ENCODE assay signal across 16 mouse cellular contexts in genomic region chr13:37597575-37597974, GRCm38 (mm10).
DNase-seq lines count a peak whose midpoint lies in the region; ATAC-seq and TF ChIP-seq lines count a peak whose summit lies in the region.
"Had no signal": no experiment of that assay in that cellular context is flagged by ENCODE, and none has a peak within 500 bp of the region (broad histone marks: within the 10 kb centered on the region; RNA-seq: fewer than 3 reads in every experiment).

No protein-coding gene starts in this region.

- H3K4me3 ChIP-seq in midbrain, embryonic 11.5 days (ENCODE audit: low read depth, low read length) = no peak overlapping the region
- H3K4me3 ChIP-seq in midbrain, postnatal 0 days (ENCODE audit: low read depth, low read length) = no peak overlapping the region
- H3K4me3 ChIP-seq in kidney, embryonic 14.5 days (ENCODE audit: low read length) = no peak overlapping the region
- no peak overlapping the region for H3K4me3 ChIP-seq in liver, postnatal 0 days (ENCODE audit: low read depth, low read length)
- no peak overlapping the region for H3K4me3 ChIP-seq in hindbrain, embryonic 14.5 days (replicated peaks; ENCODE audit: low read length)
- H3K4me3 ChIP-seq: heart, embryonic 13.5 days; left cerebral cortex, adult 2 months; midbrain, embryonic 15.5 days; neural tube, embryonic 13.5 days had no signal

- H3K27ac ChIP-seq in midbrain, embryonic 11.5 days (ENCODE audit: low read depth, low read length) = no peak overlapping the region
- H3K27ac ChIP-seq in midbrain, postnatal 0 days (ENCODE audit: low read depth, low read length) = no peak overlapping the region
- peak overlapping the region; percentile 71 for H3K27ac ChIP-seq in kidney, embryonic 14.5 days (ENCODE audit: low read depth, low read length)
- peak overlapping the region; percentile 57 for H3K27ac ChIP-seq in liver, postnatal 0 days (ENCODE audit: low read depth)
- H3K27ac ChIP-seq in hindbrain, embryonic 14.5 days = no peak overlapping the region
- H3K27ac ChIP-seq: left cerebral cortex, adult 2 months; macrophage; midbrain, embryonic 15.5 days; neural tube, embryonic 13.5 days had no signal

- no peak for TF ChIP-seq EP300 in liver, postnatal 0 days (IDR thresholded peaks at IDR 0.05; ENCODE audit: low read depth)

- no peaks in the 10 kb centered on the region for H3K4me1 ChIP-seq in midbrain, embryonic 11.5 days (ENCODE audit: control insufficient read depth, insufficient read depth, low read length)
- H3K4me1 ChIP-seq in midbrain, postnatal 0 days (ENCODE audit: insufficient read depth, low read length) = no peaks in the 10 kb centered on the region
- peaks cover 11% of the 10 kb centered on the region for H3K4me1 ChIP-seq in kidney, embryonic 14.5 days (ENCODE audit: control insufficient read depth, insufficient read depth, low read length)
- peaks cover 23% of the 10 kb centered on the region for H3K4me1 ChIP-seq in liver, postnatal 0 days (ENCODE audit: insufficient read depth)
- no peaks in the 10 kb centered on the region for H3K4me1 ChIP-seq in hindbrain, embryonic 14.5 days (replicated peaks; ENCODE audit: control insufficient read depth, insufficient read depth, low read length)
- H3K4me1 ChIP-seq: midbrain, embryonic 15.5 days; neural tube, embryonic 13.5 days had no signal

- H3K27me3 ChIP-seq in midbrain, embryonic 11.5 days (ENCODE audit: control insufficient read depth, insufficient read depth, low read length) = no peaks in the 10 kb centered on the region
- no peaks in the 10 kb centered on the region for H3K27me3 ChIP-seq in midbrain, postnatal 0 days (ENCODE audit: insufficient read depth, low read length)
- H3K27me3 ChIP-seq in kidney, embryonic 14.5 days (ENCODE audit: control insufficient read depth, insufficient read depth, low read length) = no peaks in the 10 kb centered on the region
- H3K27me3 ChIP-seq in liver, postnatal 0 days (ENCODE audit: insufficient read depth, low read length) = no peaks in the 10 kb centered on the region
- H3K27me3 ChIP-seq in hindbrain, embryonic 14.5 days (ENCODE audit: control insufficient read depth, insufficient read depth, low read length) = no peaks in the 10 kb centered on the region
- H3K27me3 ChIP-seq: heart, embryonic 13.5 days; midbrain, embryonic 15.5 days; neural tube, embryonic 13.5 days had no signal

- WGBS in midbrain, embryonic 11.5 days = 85% methylated on average over 8 of the region's 8 CpGs
- WGBS in midbrain, postnatal 0 days = 84% methylated on average over 8 of the region's 8 CpGs
- WGBS in kidney, embryonic 14.5 days = 37% methylated on average over 8 of the region's 8 CpGs
- WGBS in liver, postnatal 0 days (ENCODE audit: insufficient replicate concordance) = 44% methylated on average over 8 of the region's 8 CpGs
- 83% methylated on average over 8 of the region's 8 CpGs for WGBS in hindbrain, embryonic 14.5 days

- no peak for ATAC-seq in midbrain, embryonic 11.5 days (ENCODE audit: low FRiP score)
- ATAC-seq in midbrain, postnatal 0 days (ENCODE audit: low FRiP score) = no peak
- peak; percentile 66; the same call in 1 of the 2 replicates for ATAC-seq in kidney, embryonic 14.5 days (ENCODE audit: low FRiP score, low TSS enrichment)
- peak; percentile 38; the same call in 1 of the 2 replicates for ATAC-seq in liver, postnatal 0 days
- no peak for ATAC-seq in hindbrain, embryonic 14.5 days (ENCODE audit: low FRiP score)
- ATAC-seq: forebrain, embryonic 16.5 days; midbrain, embryonic 15.5 days had no signal

- no peak overlapping the region for H3K4me2 ChIP-seq in midbrain, embryonic 11.5 days
- no peak overlapping the region for H3K4me2 ChIP-seq in midbrain, postnatal 0 days (ENCODE audit: low read depth, low read length, poor library complexity, severe bottlenecking)
- no peak overlapping the region for H3K4me2 ChIP-seq in kidney, embryonic 14.5 days (replicated peaks; ENCODE audit: low read depth, low read length)
- no peak overlapping the region for H3K4me2 ChIP-seq in liver, postnatal 0 days (ENCODE audit: low read depth, low read length)
- no peak overlapping the region for H3K4me2 ChIP-seq in hindbrain, embryonic 14.5 days (replicated peaks)
- H3K4me2 ChIP-seq: heart, embryonic 13.5 days; midbrain, embryonic 15.5 days; neural tube, embryonic 13.5 days had no signal

- DNase-seq in midbrain, embryonic 11.5 days (ENCODE audit: low spot score, missing footprints) = peak; percentile 77
- no peak for DNase-seq in midbrain, postnatal 0 days (ENCODE audit: low spot score)
- no peak for DNase-seq in liver, postnatal 0 days
- DNase-seq in yolk sac, embryonic 10.5 days (ENCODE audit: low spot score) = peak; percentile 82
- DNase-seq in spleen, adult 12 weeks (ENCODE audit: low spot score) = no peak
- no peak for DNase-seq in spleen, postnatal 14 days (ENCODE audit: low spot score in 2 of 2)
- no peak for DNase-seq in hindbrain, embryonic 14.5 days (ENCODE audit: low spot score)
- DNase-seq: cerebellum, adult 2 months; gastrocnemius, postnatal 25 days had no signal

- TF ChIP-seq CTCF in midbrain, postnatal 0 days (IDR thresholded peaks at IDR 0.05) = no peak
- no peak for TF ChIP-seq CTCF in liver, postnatal 0 days (IDR thresholded peaks at IDR 0.05; ENCODE audit: low read depth)

- no peaks in the 10 kb centered on the region for H3K36me3 ChIP-seq in midbrain, embryonic 11.5 days (ENCODE audit: control insufficient read depth, insufficient read depth, low read length)
- H3K36me3 ChIP-seq in midbrain, postnatal 0 days (ENCODE audit: insufficient read depth, low read length) = no peaks in the 10 kb centered on the region
- no peaks in the 10 kb centered on the region for H3K36me3 ChIP-seq in kidney, embryonic 14.5 days (ENCODE audit: control insufficient read depth, insufficient read depth, low read length)
- no peaks in the 10 kb centered on the region for H3K36me3 ChIP-seq in liver, postnatal 0 days (replicated peaks; ENCODE audit: insufficient read depth, low read length)
- no peaks in the 10 kb centered on the region for H3K36me3 ChIP-seq in hindbrain, embryonic 14.5 days (replicated peaks; ENCODE audit: control insufficient read depth, insufficient read depth)
- H3K36me3 ChIP-seq: heart, embryonic 13.5 days; midbrain, embryonic 15.5 days; neural tube, embryonic 13.5 days had no signal

- no peaks in the 10 kb centered on the region for H3K9me3 ChIP-seq in midbrain, embryonic 11.5 days (ENCODE audit: control insufficient read depth, low read length)
- H3K9me3 ChIP-seq in midbrain, postnatal 0 days (ENCODE audit: low read length) = no peaks in the 10 kb centered on the region
- H3K9me3 ChIP-seq in kidney, embryonic 14.5 days (ENCODE audit: control insufficient read depth, low read length) = no peaks in the 10 kb centered on the region
- H3K9me3 ChIP-seq in liver, postnatal 0 days (ENCODE audit: low read length) = no peaks in the 10 kb centered on the region
- H3K9me3 ChIP-seq in hindbrain, embryonic 14.5 days (ENCODE audit: control insufficient read depth, low read length) = no peaks in the 10 kb centered on the region
- H3K9me3 ChIP-seq: heart, embryonic 13.5 days; midbrain, embryonic 15.5 days; neural tube, embryonic 13.5 days had no signal

- no peak overlapping the region for H3K9ac ChIP-seq in midbrain, embryonic 11.5 days (ENCODE audit: low read length)
- no peak overlapping the region for H3K9ac ChIP-seq in midbrain, postnatal 0 days (replicated peaks; ENCODE audit: low read length, poor library complexity, severe bottlenecking)
- H3K9ac ChIP-seq in kidney, embryonic 14.5 days (ENCODE audit: low read depth, low read length) = no peak overlapping the region
- no peak overlapping the region for H3K9ac ChIP-seq in liver, postnatal 0 days (replicated peaks)
- no peak overlapping the region for H3K9ac ChIP-seq in hindbrain, embryonic 14.5 days
- H3K9ac ChIP-seq: heart, embryonic 13.5 days; midbrain, embryonic 15.5 days; neural tube, embryonic 13.5 days had no signal

Comparison
In these comparisons a context has a peak if more than half of its experiments do, and no peak if none do; other contexts are left out.
1. DNase-seq: peak in midbrain, embryonic 11.5 days (single experiment) and yolk sac, embryonic 10.5 days (single experiment); none in midbrain, postnatal 0 days (single experiment), liver, postnatal 0 days (single experiment), spleen, adult 12 weeks (single experiment), spleen, postnatal 14 days (0 of 2) and hindbrain, embryonic 14.5 days (single experiment).
2. ATAC-seq: peak in kidney, embryonic 14.5 days (single experiment) and liver, postnatal 0 days (single experiment); none in midbrain, embryonic 11.5 days (single experiment), midbrain, postnatal 0 days (single experiment) and hindbrain, embryonic 14.5 days (single experiment).
3. H3K27ac ChIP-seq: peak in kidney, embryonic 14.5 days (single experiment) and liver, postnatal 0 days (single experiment); none in midbrain, embryonic 11.5 days (single experiment), midbrain, postnatal 0 days (single experiment) and hindbrain, embryonic 14.5 days (single experiment).